Mouse (Mus musculus): ENCODE data around the gene Txn2. TPM values are rescaled to one million over a fixed set of nuclear protein-coding genes. Genes with fewer than 3 reads are reported as not detected.

Txn2 gene
- polyA plus RNA-seq, 1 experiment: 396 TPM

- Histone ChIP-seq H3K36me3 (ENCODE audit: control insufficient read depth, insufficient read depth, low read length) (peaks cover 3% of the 10 kb centered on the region), H3K27me3 (replicated peaks; ENCODE audit: control insufficient read depth, insufficient read depth, low read length) (no peaks in the 10 kb centered on the region), H3K4me3 (ENCODE audit: insufficient read depth, low read depth, low read length) (no peak overlapping the region), H3K27ac (ENCODE audit: insufficient read depth, low read depth, low read length) (peak overlapping the region; percentile 34), H3K4me1 (ENCODE audit: control insufficient read depth, insufficient read depth, low read length) (peaks cover 17% of the 10 kb centered on the region; the same call in 1 of the 2 replicates)
- no peak for DNase-seq
- WGBS: 67% methylated on average over 12 of the region's 12 CpGs
- TF ChIP-seq POLR2A (IDR thresholded peaks at IDR 0.05; ENCODE audit: low read depth, low read length) (no peak), CTCF (conservative IDR thresholded peaks at IDR 0.05; ENCODE audit: insufficient read depth, insufficient read length, low read depth, low read length) (no peak)
Measured at GRCm38 (mm10) chr15:77919441-77919840, 9.4 kb downstream of the Txn2 start.

GRCm38 (mm10) chr15:77916851-77917544 lies 11.8 kb downstream of the Txn2 start:
- Histone ChIP-seq H3K27me3 (replicated peaks; ENCODE audit: control insufficient read depth, insufficient read depth, low read length) (no peaks in the 10 kb centered on the region), H3K36me3 (ENCODE audit: control insufficient read depth, insufficient read depth, low read length) (peaks cover 3% of the 10 kb centered on the region), H3K4me3 (ENCODE audit: insufficient read depth, low read depth, low read length) (no peak overlapping the region), H3K4me1 (ENCODE audit: control insufficient read depth, insufficient read depth, low read length) (peaks cover 15% of the 10 kb centered on the region), H3K27ac (ENCODE audit: insufficient read depth, low read depth, low read length) (no peak overlapping the region)
- TF ChIP-seq POLR2A (IDR thresholded peaks at IDR 0.05; ENCODE audit: low read depth, low read length): no peak
- TF ChIP-seq CTCF (conservative IDR thresholded peaks at IDR 0.05; ENCODE audit: insufficient read depth, insufficient read length, low read depth, low read length): peak; percentile 89
- WGBS: 36% methylated on average over 8 of the region's 8 CpGs
- peak; percentile 95 for DNase-seq

GRCm38 (mm10) chr15:77915287-77915686 lies 13.5 kb downstream of the Txn2 start:
- TF ChIP-seq POLR2A (IDR thresholded peaks at IDR 0.05; ENCODE audit: low read depth, low read length) (no peak), CTCF (conservative IDR thresholded peaks at IDR 0.05; ENCODE audit: insufficient read depth, insufficient read length, low read depth, low read length) (no peak)
- WGBS: 88% methylated on average over 4 of the region's 4 CpGs
- no peaks in the 10 kb centered on the region for H3K27me3 ChIP-seq (replicated peaks; ENCODE audit: control insufficient read depth, insufficient read depth, low read length)
- no peak for DNase-seq
- peaks cover 18% of the 10 kb centered on the region for H3K4me1 ChIP-seq (ENCODE audit: control insufficient read depth, insufficient read depth, low read length)
- peaks cover 3% of the 10 kb centered on the region for H3K36me3 ChIP-seq (ENCODE audit: control insufficient read depth, insufficient read depth, low read length)
- no peak overlapping the region for H3K27ac ChIP-seq (ENCODE audit: insufficient read depth, low read depth, low read length)
- no peak overlapping the region for H3K4me3 ChIP-seq (ENCODE audit: insufficient read depth, low read depth, low read length)

GRCm38 (mm10) chr15:77914507-77914906 lies 14.3 kb downstream of the Txn2 start:
- TF ChIP-seq POLR2A (IDR thresholded peaks at IDR 0.05; ENCODE audit: low read depth, low read length) (no peak), CTCF (conservative IDR thresholded peaks at IDR 0.05; ENCODE audit: insufficient read depth, insufficient read length, low read depth, low read length) (no peak)
- H3K36me3 ChIP-seq (ENCODE audit: control insufficient read depth, insufficient read depth, low read length): peaks cover 3% of the 10 kb centered on the region
- no peaks in the 10 kb centered on the region for H3K27me3 ChIP-seq (replicated peaks; ENCODE audit: control insufficient read depth, insufficient read depth, low read length)
- no peak overlapping the region for H3K27ac ChIP-seq (ENCODE audit: insufficient read depth, low read depth, low read length)
- no peak for DNase-seq
- H3K4me1 ChIP-seq (ENCODE audit: control insufficient read depth, insufficient read depth, low read length): peaks cover 18% of the 10 kb centered on the region
- H3K4me3 ChIP-seq (ENCODE audit: insufficient read depth, low read depth, low read length): no peak overlapping the region
- WGBS: 84% methylated on average over 3 of the region's 3 CpGs

- DNase-seq: no peak
- Histone ChIP-seq H3K4me3 (ENCODE audit: insufficient read depth, low read depth, low read length) (no peak overlapping the region), H3K36me3 (ENCODE audit: control insufficient read depth, insufficient read depth, low read length) (peaks cover 3% of the 10 kb centered on the region), H3K27ac (ENCODE audit: insufficient read depth, low read depth, low read length) (peak overlapping the region; percentile 68), H3K27me3 (replicated peaks; ENCODE audit: control insufficient read depth, insufficient read depth, low read length) (no peaks in the 10 kb centered on the region), H3K4me1 (ENCODE audit: control insufficient read depth, insufficient read depth, low read length) (peaks cover 24% of the 10 kb centered on the region)
- 59% methylated on average over 8 of the region's 8 CpGs for WGBS
- TF ChIP-seq POLR2A (IDR thresholded peaks at IDR 0.05; ENCODE audit: low read depth, low read length) (no peak), CTCF (conservative IDR thresholded peaks at IDR 0.05; ENCODE audit: insufficient read depth, insufficient read length, low read depth, low read length) (no peak)
Measured at GRCm38 (mm10) chr15:77913054-77913453, 15.8 kb downstream of the Txn2 start.

- WGBS: 33% methylated on average over 7 of the region's 7 CpGs
- TF ChIP-seq CTCF (conservative IDR thresholded peaks at IDR 0.05; ENCODE audit: insufficient read depth, insufficient read length, low read depth, low read length) (no peak), POLR2A (IDR thresholded peaks at IDR 0.05; ENCODE audit: low read depth, low read length) (no peak)
- peak overlapping the region; percentile 68 for H3K27ac ChIP-seq (ENCODE audit: insufficient read depth, low read depth, low read length)
- peaks cover 3% of the 10 kb centered on the region for H3K36me3 ChIP-seq (ENCODE audit: control insufficient read depth, insufficient read depth, low read length)
- H3K4me1 ChIP-seq (ENCODE audit: control insufficient read depth, insufficient read depth, low read length): peaks cover 27% of the 10 kb centered on the region
- no peaks in the 10 kb centered on the region for H3K27me3 ChIP-seq (replicated peaks; ENCODE audit: control insufficient read depth, insufficient read depth, low read length)
- peak; percentile 48 for DNase-seq
- H3K4me3 ChIP-seq (ENCODE audit: insufficient read depth, low read depth, low read length): no peak overlapping the region
Measured at GRCm38 (mm10) chr15:77912585-77912984, 16.2 kb downstream of the Txn2 start.

- DNase-seq: peak; percentile 83
- Histone ChIP-seq H3K4me3 (ENCODE audit: insufficient read depth, low read depth, low read length) (no peak overlapping the region), H3K36me3 (ENCODE audit: control insufficient read depth, insufficient read depth, low read length) (peaks cover 3% of the 10 kb centered on the region), H3K4me1 (ENCODE audit: control insufficient read depth, insufficient read depth, low read length) (peaks cover 32% of the 10 kb centered on the region), H3K27me3 (replicated peaks; ENCODE audit: control insufficient read depth, insufficient read depth, low read length) (no peaks in the 10 kb centered on the region), H3K27ac (ENCODE audit: insufficient read depth, low read depth, low read length) (peak overlapping the region; percentile 68)
- 35% methylated on average over 5 of the region's 5 CpGs for WGBS
- no peak for TF ChIP-seq CTCF (conservative IDR thresholded peaks at IDR 0.05; ENCODE audit: insufficient read depth, insufficient read length, low read depth, low read length)
- TF ChIP-seq POLR2A (IDR thresholded peaks at IDR 0.05; ENCODE audit: low read depth, low read length): no peak
Measured at GRCm38 (mm10) chr15:77912048-77912447, 16.8 kb downstream of the Txn2 start.
